Mouse (Mus musculus): ENCODE data around the gene Stim2. TPM values are rescaled to one million over a fixed set of nuclear protein-coding genes. Genes with fewer than 3 reads are reported as not detected.

Gene Stim2
- total RNA-seq, 2 experiments from 2014 or later = 50.8 to 58.0 TPM

- no peak for DNase-seq
These were observed 120.3 kb downstream of the Stim2 start for GRCm38 (mm10) chr5:54118410-54119212.

DNA sequence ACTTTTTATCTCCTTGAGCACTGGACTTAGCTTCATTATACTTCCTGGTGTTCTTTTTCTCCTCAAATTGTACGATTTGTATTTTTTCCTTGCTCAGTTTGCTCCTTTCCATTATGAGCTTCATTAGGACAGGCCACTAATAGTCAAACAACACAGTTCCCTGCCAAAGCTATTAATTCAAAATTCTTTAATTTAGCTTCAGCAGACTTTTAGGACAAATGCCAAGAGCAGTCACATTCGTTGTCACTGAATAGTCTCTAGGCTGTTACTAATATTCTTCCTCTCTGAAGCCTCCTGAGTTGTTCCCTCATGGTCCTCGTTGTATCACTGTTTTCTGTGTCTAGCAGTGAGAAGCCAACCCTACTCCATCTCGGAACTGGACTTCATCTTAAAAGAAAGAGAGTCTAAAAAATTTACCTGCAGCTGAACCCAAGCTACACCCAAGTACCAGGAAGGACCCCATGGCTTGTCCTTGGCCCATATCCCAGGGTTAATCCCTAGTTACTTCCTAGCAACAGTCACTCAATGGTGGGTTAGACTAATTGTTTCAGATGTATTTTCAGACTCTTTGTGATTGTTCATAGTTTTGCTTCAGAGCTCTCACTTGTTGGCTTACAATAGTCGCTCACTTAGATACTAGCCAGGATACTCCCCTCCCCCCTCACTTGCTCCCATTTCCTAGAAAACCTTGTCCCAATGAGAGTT is 149.9 kb downstream of the Stim2 start:
- no peak for DNase-seq

DNA sequence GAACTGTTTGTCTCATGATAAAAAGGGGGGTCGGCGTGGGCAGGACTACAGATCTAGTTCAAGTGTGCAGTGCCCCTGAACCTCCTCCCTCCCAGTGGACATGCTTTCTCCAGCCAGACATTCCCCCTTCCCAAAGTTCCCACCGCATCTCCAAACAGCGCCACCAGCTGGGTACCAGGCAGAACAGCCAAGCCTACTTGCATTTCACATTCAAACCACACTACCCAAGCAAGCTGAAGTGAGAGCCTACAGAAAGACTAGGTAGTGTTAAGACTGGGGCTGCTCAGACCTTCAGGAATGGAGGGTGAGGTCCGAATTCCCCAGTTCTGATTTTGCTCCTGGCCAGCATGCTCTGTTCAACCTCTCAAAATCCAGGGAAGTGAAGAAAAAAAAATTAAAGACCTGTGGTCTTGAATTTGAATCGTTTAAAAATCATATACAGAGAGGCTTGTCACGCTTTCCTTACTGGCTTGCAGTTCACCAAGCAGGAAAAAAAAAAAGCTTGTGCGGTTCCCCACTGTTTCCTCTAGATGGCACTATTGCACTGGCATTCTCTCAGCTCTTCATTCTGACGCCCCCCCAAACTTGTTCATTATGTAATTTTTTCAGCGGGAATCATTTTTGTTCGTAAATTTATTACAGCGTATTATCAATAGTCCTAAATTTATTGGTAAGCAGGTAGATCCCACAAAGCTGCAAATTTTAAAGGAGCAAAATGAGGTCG is 156.4 kb downstream of the Stim2 start:
- DNase-seq = no peak

GRCm38 (mm10) chr5:54155227-54155776 is 157.0 kb downstream of the Stim2 start:
- no peak for DNase-seq

GRCm38 (mm10) chr5:54155916-54156315 is 157.6 kb downstream of the Stim2 start:
- DNase-seq = no peak

DNA sequence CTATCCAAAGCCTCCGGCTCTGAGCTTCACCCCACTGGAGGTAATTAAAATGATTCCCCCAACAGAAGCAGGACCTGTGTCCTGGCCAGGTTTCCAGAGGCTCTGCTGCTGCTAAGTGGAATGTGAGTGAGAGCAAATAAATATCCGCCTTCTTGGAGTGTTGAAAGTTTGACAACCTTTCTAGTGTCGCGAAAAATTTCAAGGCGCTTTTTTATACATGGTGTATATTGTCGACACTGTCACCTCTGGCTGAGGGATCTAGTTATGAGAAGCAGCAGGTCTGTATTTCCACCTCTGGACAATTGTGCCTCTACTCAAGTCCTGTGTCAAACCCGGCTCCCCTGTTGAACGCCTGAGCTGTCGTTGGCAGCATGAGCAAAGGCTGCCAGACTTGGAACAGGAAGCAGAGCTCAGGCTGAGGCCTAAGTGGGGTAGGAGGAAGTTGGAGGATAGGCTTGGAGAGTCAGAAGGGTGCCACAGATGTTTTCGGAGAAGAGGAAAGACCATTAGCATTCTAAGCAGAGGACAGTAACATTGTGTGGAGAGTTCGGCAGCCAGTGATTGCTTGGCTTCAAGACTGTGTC is 158.7 kb downstream of the Stim2 start:
- no peak for DNase-seq

DNA sequence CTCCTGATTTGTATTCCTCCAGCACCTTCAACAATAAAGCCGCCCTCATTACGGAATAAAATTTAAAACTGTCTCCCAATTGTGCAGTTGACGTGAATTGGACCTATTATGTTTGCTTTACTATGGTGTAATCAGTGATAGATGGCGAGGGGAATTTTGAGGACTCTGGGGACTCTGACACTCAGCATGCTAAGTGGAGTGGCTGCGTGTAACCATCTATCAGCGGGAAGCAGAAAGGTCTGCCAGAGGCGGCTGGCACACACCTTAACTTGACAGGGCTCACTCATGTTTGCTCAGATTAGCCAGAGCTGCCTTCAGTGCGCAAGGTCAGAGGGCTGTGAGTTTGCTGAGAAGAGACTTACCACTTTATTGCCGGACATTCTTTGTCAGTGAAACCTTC is 159.9 kb downstream of the Stim2 start:
- no peak for DNase-seq

GRCm38 (mm10) chr5:54159156-54159793 is 161.0 kb downstream of the Stim2 start:
- no peak for DNase-seq

DNA sequence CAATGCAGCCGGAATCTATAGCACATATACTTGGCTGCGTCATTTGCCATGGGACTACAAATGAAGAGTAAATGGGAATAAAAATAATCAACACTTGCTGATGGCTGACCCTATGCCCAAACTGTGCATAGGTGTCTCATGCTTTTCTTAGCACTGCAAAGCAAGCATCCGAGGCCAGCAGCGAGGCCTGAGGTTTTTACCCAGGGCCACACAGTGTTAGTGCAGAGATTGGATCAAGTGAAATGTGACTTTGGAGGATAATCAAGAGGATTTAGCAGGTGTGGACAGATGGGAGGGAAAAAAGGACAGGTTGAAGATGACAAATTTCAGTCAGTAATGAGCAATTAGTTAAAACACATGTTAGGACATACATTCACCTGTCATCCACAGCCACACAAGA is 162.3 kb downstream of the Stim2 start:
- no peak for DNase-seq

DNA sequence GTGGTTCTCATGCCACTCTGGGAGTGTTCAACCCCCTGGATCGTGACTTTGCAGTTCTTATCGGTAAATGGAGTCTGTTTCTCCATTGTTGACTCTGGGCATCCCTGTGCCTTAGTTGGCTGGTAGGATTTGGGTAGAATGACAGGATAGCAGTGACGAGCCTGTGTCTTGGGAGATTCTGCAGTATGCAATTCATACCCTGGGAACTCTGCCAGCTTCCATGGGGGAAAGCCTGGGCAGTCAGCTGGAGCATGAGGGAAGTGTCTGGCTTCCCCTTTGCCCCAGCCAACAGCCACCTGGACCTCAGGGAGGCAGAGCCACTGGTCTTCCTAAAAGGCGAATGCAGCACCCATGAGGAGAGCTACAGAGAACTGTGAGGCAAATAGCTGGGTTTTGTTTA is 165.6 kb downstream of the Stim2 start:
- no peak for DNase-seq

Other genes starting within 250 kb of the Stim2 start
- gene Tbc1d19, start 188.9 kb upstream of the Stim2 start, total RNA-seq (2021) = 10 to 100 TPM; 20.5 to 21.2 TPM

All from gastrocnemius, postnatal 10 days (tissue).